ENCODE assay signal across 10 mouse cellular contexts in the genomic region with DNA sequence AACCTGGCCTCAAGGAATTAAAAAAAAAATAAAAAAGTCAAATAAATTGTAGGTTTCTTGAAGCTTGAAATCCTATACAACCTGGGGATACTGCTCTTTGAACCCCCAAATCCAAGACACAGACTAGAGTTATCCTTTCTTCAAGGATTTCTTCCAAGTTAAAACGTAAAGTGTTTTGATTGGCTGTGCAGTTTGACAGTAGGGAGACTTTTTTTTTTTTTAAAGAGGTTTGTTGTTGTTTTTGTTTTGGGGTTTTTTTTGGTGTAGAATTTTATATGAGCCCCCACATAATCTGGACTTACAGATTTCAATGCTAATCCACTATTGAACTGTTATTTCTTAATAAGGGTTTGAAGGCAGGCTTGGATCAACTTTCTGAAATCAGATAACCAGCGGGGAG. TPM values are rescaled to one million over a fixed set of nuclear protein-coding genes. Genes with fewer than 3 reads are reported as not detected.
DNase-seq lines count a peak whose midpoint lies in the region; ATAC-seq and TF ChIP-seq lines count a peak whose summit lies in the region.
"Had no signal": no experiment of that assay in that cellular context is flagged by ENCODE, and none has a peak within 500 bp of the region (broad histone marks: within the 10 kb centered on the region; RNA-seq: fewer than 3 reads in every experiment).

No protein-coding gene starts in this region.

- H3K4me2 ChIP-seq in liver, embryonic 16.5 days (ENCODE audit: low read depth, low read length): peak overlapping the region; percentile 55

- peaks cover 1% of the 10 kb centered on the region for H3K4me1 ChIP-seq in ES-Bruce4 (ENCODE audit: control insufficient read depth, insufficient read depth, low read length)
- H3K4me1 ChIP-seq in MEL (ENCODE audit: control insufficient read depth in 1 of 2, insufficient read depth in 2 of 2, low read length in 2 of 2): peaks cover 3 to 10% of the 10 kb centered on the region in 2 experiments
- peaks cover 7% of the 10 kb centered on the region; the same call in 1 of the 2 replicates for H3K4me1 ChIP-seq in hindbrain, embryonic 10.5 days (replicated peaks)
- H3K4me1 ChIP-seq in liver, embryonic 16.5 days (ENCODE audit: control insufficient read depth, low read depth, low read length): peaks cover 7% of the 10 kb centered on the region; the same call in 1 of the 2 replicates

- H3K79me2 ChIP-seq in MEL (ENCODE audit: control insufficient read depth, insufficient read depth, low read length, poor library complexity): no peaks in the 10 kb centered on the region

- TF ChIP-seq POLR2A in ES-Bruce4 (IDR thresholded peaks at IDR 0.05; ENCODE audit: insufficient read depth, low read length) (no peak), MEL (IDR thresholded peaks at IDR 0.05; ENCODE audit: control insufficient read depth in 1 of 2, insufficient read depth in 1 of 2, low read depth in 1 of 2, low read length in 2 of 2, poor library complexity in 1 of 2) (no peak)

- TF ChIP-seq CTCF in ES-Bruce4 (IDR thresholded peaks at IDR 0.05; ENCODE audit: low read depth, low read length) (no peak), MEL (IDR thresholded peaks at IDR 0.05 in 2 of 3, conservative IDR thresholded peaks at IDR 0.05 in 1 of 3; ENCODE audit: control insufficient read depth in 1 of 3, insufficient read depth in 1 of 3, low read depth in 2 of 3, low read length in 3 of 3, poor library complexity in 1 of 3, severe bottlenecking in 1 of 3) (no peak)

- no peak overlapping the region for H3K9ac ChIP-seq in ES-Bruce4 (ENCODE audit: low read depth, poor library complexity, severe bottlenecking)
- H3K9ac ChIP-seq in MEL (ENCODE audit: control insufficient read depth, low read depth, low read length, poor library complexity, severe bottlenecking): peak overlapping the region; percentile 50
- peak overlapping the region; percentile 70 for H3K9ac ChIP-seq in liver, embryonic 16.5 days (ENCODE audit: low read depth, low read length)

- peak; percentile 56 for DNase-seq in MEL (ENCODE audit: low read depth, low spot score)
- DNase-seq in hindbrain, embryonic 10.5 days (ENCODE audit: low spot score): no peak
- DNase-seq in ovary, postnatal 36 days (ENCODE audit: low spot score): no peak
- DNase-seq in thymus, postnatal 36 days: no peak
- DNase-seq: cerebellum, adult 11-12 months; heart, postnatal 4 days had no signal

- no peaks in the 10 kb centered on the region for H3K36me3 ChIP-seq in ES-Bruce4 (ENCODE audit: control insufficient read depth, insufficient read depth, low read length, poor library complexity, severe bottlenecking)
- H3K36me3 ChIP-seq in MEL (ENCODE audit: control insufficient read depth in 1 of 2, insufficient read depth in 2 of 2, low read length in 2 of 2): peaks cover 0 to 11% of the 10 kb centered on the region in 2 experiments; a peak in 2 of 4 replicates
- no peaks in the 10 kb centered on the region for H3K36me3 ChIP-seq in hindbrain, embryonic 10.5 days
- no peaks in the 10 kb centered on the region for H3K36me3 ChIP-seq in liver, embryonic 16.5 days (ENCODE audit: control insufficient read depth, insufficient read depth)

- H3K27ac ChIP-seq in ES-Bruce4 (ENCODE audit: insufficient read depth, low read length) (peak overlapping the region; percentile 94; the same call in 1 of the 2 replicates), MEL (ENCODE audit: control insufficient read depth, low read depth, low read length) (peak overlapping the region; percentile 83)
- H3K27ac ChIP-seq in hindbrain, embryonic 10.5 days: peak overlapping the region; percentile 80; the same call in 1 of the 2 replicates
- peak overlapping the region; percentile 89; the same call in 1 of the 2 replicates for H3K27ac ChIP-seq in liver, embryonic 16.5 days (ENCODE audit: low read length)

- 71% methylated on average over 2 of the region's 2 CpGs for WGBS in hindbrain, embryonic 10.5 days
- 40% methylated on average over 2 of the region's 2 CpGs for WGBS in liver, embryonic 16.5 days (ENCODE audit: insufficient replicate concordance)

- no peak for TF ChIP-seq RAD21 in MEL (IDR thresholded peaks at IDR 0.05; ENCODE audit: low read depth, low read length)

- ATAC-seq in liver, embryonic 16.5 days (ENCODE audit: low read depth): no peak
- no peak for ATAC-seq in megakaryocyte-erythroid progenitor cell, adult 5-6 weeks (replicated peaks; ENCODE audit: low FRiP score, low TSS enrichment, poor library complexity, severe bottlenecking)
- ATAC-seq in cerebellum, adult (ENCODE audit: insufficient number of reproducible peaks, low FRiP score, low TSS enrichment): no peak

- H3K27me3 ChIP-seq in ES-Bruce4 (ENCODE audit: control insufficient read depth, insufficient read depth, low read length, poor library complexity, severe bottlenecking): no peaks in the 10 kb centered on the region
- no peaks in the 10 kb centered on the region for H3K27me3 ChIP-seq in MEL (ENCODE audit: control insufficient read depth in 1 of 2, insufficient read depth in 2 of 2, low read length in 2 of 2)
- peaks cover 13% of the 10 kb centered on the region; the same call in 1 of the 2 replicates for H3K27me3 ChIP-seq in hindbrain, embryonic 10.5 days (ENCODE audit: insufficient read depth, poor library complexity, severe bottlenecking)
- H3K27me3 ChIP-seq in liver, embryonic 16.5 days (ENCODE audit: control insufficient read depth, insufficient read depth, low read depth, low read length): no peaks in the 10 kb centered on the region; the same call in 1 of the 2 replicates

- H3K4me3 ChIP-seq in ES-Bruce4 (ENCODE audit: low read depth, low read length) (no peak overlapping the region), MEL (ENCODE audit: control insufficient read depth in 1 of 2, insufficient read depth in 1 of 2, low read depth in 2 of 2, low read length in 2 of 2) (peak overlapping the region in 1 of 2 experiments; percentile 72; a peak in 3 of 4 replicates)
- H3K4me3 ChIP-seq in hindbrain, embryonic 10.5 days: peak overlapping the region; percentile 48; the same call in 1 of the 2 replicates
- peak overlapping the region; percentile 65 for H3K4me3 ChIP-seq in liver, embryonic 16.5 days (ENCODE audit: low read depth, low read length)

- H3K9me3 ChIP-seq in ES-Bruce4 (replicated peaks; ENCODE audit: control insufficient read depth, insufficient read depth, low read length, poor library complexity, severe bottlenecking): no peaks in the 10 kb centered on the region
- H3K9me3 ChIP-seq in MEL (replicated peaks; ENCODE audit: insufficient read depth, low read length): no peaks in the 10 kb centered on the region
- no peaks in the 10 kb centered on the region for H3K9me3 ChIP-seq in hindbrain, embryonic 10.5 days
- H3K9me3 ChIP-seq in liver, embryonic 16.5 days (replicated peaks; ENCODE audit: control insufficient read depth, low read length): no peaks in the 10 kb centered on the region

- no peak for TF ChIP-seq EP300 in ES-Bruce4 (IDR thresholded peaks at IDR 0.05; ENCODE audit: insufficient read depth, low read depth, low read length)
- peak in 1 of 2 experiments; percentile 25; a peak in 1 of 4 replicates for TF ChIP-seq EP300 in MEL (IDR thresholded peaks at IDR 0.05; ENCODE audit: low read depth in 1 of 2, low read length in 2 of 2)

TF ChIP-seq in MEL, 35 proteins besides CTCF, POLR2A, EP300 and RAD21:
- no peak for TF ChIP-seq USF1 (IDR thresholded peaks at IDR 0.05; ENCODE audit: low read depth, low read length)
- no peak for TF ChIP-seq TCF12 (IDR thresholded peaks at IDR 0.05; ENCODE audit: low read depth, low read length)
- no peak for TF ChIP-seq MYC (IDR thresholded peaks at IDR 0.05; ENCODE audit: low read depth, low read length)
- peak; percentile 64 for TF ChIP-seq SIN3A (IDR thresholded peaks at IDR 0.05; ENCODE audit: low read length)
- peak; percentile 97 for TF ChIP-seq ZNF384 (IDR thresholded peaks at IDR 0.05; ENCODE audit: low read depth, low read length)
- TF ChIP-seq GATA1 (IDR thresholded peaks at IDR 0.05; ENCODE audit: low read depth, low read length): peak; percentile 51; the same call in 1 of the 2 replicates
TF ChIP-seq in MEL: peak in this region for 3.

RNA-seq across cellular contexts. Expression of a gene that starts 21.6 kb away (rescaled TPM):
- polyA plus RNA-seq in ES-Bruce4 (2011; ENCODE audit: insufficient read depth, insufficient read length, low read depth, missing spikeins) (11.3 and 11.6 TPM in 2 replicates), MEL (2012; ENCODE audit: insufficient read depth in 1 of 2, insufficient read length in 2 of 2, low read depth in 1 of 2, low replicate concordance in 2 of 2, missing spikeins in 1 of 2) (10 to 100 TPM in 1 of 2 experiments, not detected in 1; 10.4 TPM)
- 1.2 and 1.9 TPM in 2 replicates for total RNA-seq in MEL (2012; rRNA removed)
- 5.7 and 9.2 TPM in 2 replicates for polyA plus RNA-seq in hindbrain, embryonic 10.5 days (2016; fragmentation: Nextera tagmentation; extraction: Ambion mirVana)
- 7.3 and 7.7 TPM in 2 replicates for polyA plus RNA-seq in liver, embryonic 16.5 days (2015; fragmentation: Nextera tagmentation; extraction: Ambion mirVana)
- total RNA-seq in megakaryocyte-erythroid progenitor cell, adult 5-6 weeks (2014; fragmentation: Nextera tagmentation): 8.0 and 10.8 TPM in 2 replicates
- total RNA-seq in megakaryocyte-erythroid progenitor cell, adult 5-6 weeks (2017): 8.1 and 31.5 TPM in 2 replicates

RNA-seq across cellular contexts. Expression of a gene that starts 44.3 kb away (rescaled TPM):
- 45.4 and 46.8 TPM in 2 replicates for polyA plus RNA-seq in ES-Bruce4 (2011; ENCODE audit: insufficient read depth, insufficient read length, low read depth, missing spikeins)
- total RNA-seq in MEL (2012; rRNA removed): 37.7 and 38.7 TPM in 2 replicates
- 10 to 100 TPM; 26.8 to 36.1 TPM for polyA plus RNA-seq in MEL (2012; ENCODE audit: insufficient read depth in 1 of 2, insufficient read length in 2 of 2, low read depth in 1 of 2, low replicate concordance in 2 of 2, missing spikeins in 1 of 2)
- 14.7 and 22.0 TPM in 2 replicates for polyA plus RNA-seq in hindbrain, embryonic 10.5 days (2016; fragmentation: Nextera tagmentation; extraction: Ambion mirVana)
- 13.6 and 15.0 TPM in 2 replicates for polyA plus RNA-seq in liver, embryonic 16.5 days (2015; fragmentation: Nextera tagmentation; extraction: Ambion mirVana)
- total RNA-seq in megakaryocyte-erythroid progenitor cell, adult 5-6 weeks (2014; fragmentation: Nextera tagmentation): 63.1 and 65.0 TPM in 2 replicates
- 117 and 131 TPM in 2 replicates for total RNA-seq in megakaryocyte-erythroid progenitor cell, adult 5-6 weeks (2017)
